Mouse (Mus musculus) liver, embryonic 13.5 days (tissue): Measurements from ENCODE around the gene Sema4c. TPM values are rescaled to one million over a fixed set of nuclear protein-coding genes. Genes with fewer than 3 reads are reported as not detected.
A peak's percentile ranks its signal among the peaks of the same experiment; 100 is the strongest.

Experiments
- ATAC-seq: fragments of 200-750 bp; cut with Nextera tagmentation; 2 replicates; pipeline ENCODE4 v1.8.0; 2017; ENCODE audit warnings: low read depth, mild to moderate bottlenecking, moderate number of reproducible peaks, moderate library complexity
- DNase-seq: peaks from one replicate; pipeline ENCODE4 v3.0.0; 2022
- H3K27ac ChIP-seq: fragments of 300-500 bp; sonication (generic); 2 replicates; pipeline ENCODE4 v1.5.1; 2015; ENCODE audit warnings: moderate library complexity, mild to moderate bottlenecking, inconsistent platforms
- H3K27me3 ChIP-seq: fragments of 300-500 bp; sonication (generic); 2 replicates; pipeline ENCODE4 v1.6.1; 2015; ENCODE audit warnings: mild to moderate bottlenecking, inconsistent platforms
- H3K36me3 ChIP-seq: fragments of 300-500 bp; sonication (generic); 2 replicates; pipeline ENCODE4 v1.6.1; 2015; ENCODE audit warnings: mild to moderate bottlenecking, inconsistent platforms
- H3K4me1 ChIP-seq: fragments of 300-500 bp; sonication (generic); replicated peaks from 2 replicates; pipeline ENCODE4 v1.6.1; 2015; ENCODE audit warnings: inconsistent platforms
- H3K4me2 ChIP-seq: fragments of 300-500 bp; sonication (generic); 2 replicates; pipeline ENCODE4 v1.6.1; 2015; ENCODE audit warnings: inconsistent platforms, mild to moderate bottlenecking, moderate library complexity
- H3K4me3 ChIP-seq: fragments of 300-500 bp; sonication (generic); replicated peaks from 2 replicates; pipeline ENCODE4 v1.5.1; 2015; ENCODE audit warnings: mild to moderate bottlenecking, inconsistent platforms
- H3K9ac ChIP-seq: fragments of 300-500 bp; sonication (generic); 2 replicates; pipeline ENCODE4 v1.6.1; 2015; ENCODE audit warnings: mild to moderate bottlenecking, inconsistent platforms
- H3K9me3 ChIP-seq: fragments of 300-500 bp; sonication (generic); replicated peaks from 2 replicates; pipeline ENCODE4 v1.6.1; 2016; ENCODE audit warnings: inconsistent platforms
- WGBS: fragments of 180-500 bp; shearing (Covaris S2); methylation state at CpG from one replicate; pipeline ENCODE4 v1.1.7; 2015; ENCODE audit not compliant: insufficient replicate concordance; 5-methylcytosine and 5-hydroxymethylcytosine counted together
- polyA plus RNA-seq: library from polyadenylated mRNA; unstranded; fragments of >200 nt; fragmentation: Nextera tagmentation; extraction: Ambion mirVana; gene quantifications from 2 replicates; pipeline ENCODE4 v1.2.1, GENCODE M21; 2015

Sema4c gene
- polyA plus RNA-seq, 1 experiment from 2014 or later = 1.8 TPM

- no peak overlapping the region for H3K4me3 ChIP-seq
- no peaks in the 10 kb centered on the region for H3K27me3 ChIP-seq
- H3K27ac ChIP-seq = no peak overlapping the region
- H3K4me2 ChIP-seq = no peak overlapping the region
- no peak overlapping the region for H3K9ac ChIP-seq
- peaks cover 8% of the 10 kb centered on the region for H3K4me1 ChIP-seq
- DNase-seq (no peak), ATAC-seq (no peak)
- 73% methylated on average over 11 of the region's 11 CpGs for WGBS
- no peaks in the 10 kb centered on the region for H3K9me3 ChIP-seq
- peaks cover 73% of the 10 kb centered on the region for H3K36me3 ChIP-seq
Measured at GRCm38 (mm10) chr1:36519626-36520025, 38.5 kb downstream of the Sema4c start.

GRCm38 (mm10) chr1:36518259-36518658, 39.9 kb downstream of the Sema4c start:
- WGBS = 71% methylated on average over 3 of the region's 3 CpGs
- Histone ChIP-seq H3K36me3 (peaks cover 68% of the 10 kb centered on the region), H3K4me2 (no peak overlapping the region), H3K4me3 (no peak overlapping the region), H3K9me3 (no peaks in the 10 kb centered on the region), H3K27ac (no peak overlapping the region), H3K9ac (no peak overlapping the region), H3K4me1 (peaks cover 22% of the 10 kb centered on the region), H3K27me3 (no peaks in the 10 kb centered on the region)
- no peak for ATAC-seq
- no peak for DNase-seq

- WGBS = 54% methylated on average over 2 of the region's 2 CpGs
- peak overlapping the region; percentile 96 for H3K4me2 ChIP-seq
- H3K9ac ChIP-seq = peak overlapping the region; percentile 89
- ATAC-seq (no peak), DNase-seq (no peak)
- peak overlapping the region; percentile 96 for H3K4me3 ChIP-seq
- H3K27ac ChIP-seq = no peak overlapping the region
- peaks cover 22% of the 10 kb centered on the region for H3K36me3 ChIP-seq
- H3K9me3 ChIP-seq = no peaks in the 10 kb centered on the region
- peaks cover 30% of the 10 kb centered on the region for H3K4me1 ChIP-seq
- H3K27me3 ChIP-seq = no peaks in the 10 kb centered on the region
Measured at GRCm38 (mm10) chr1:36513718-36514117, 44.4 kb downstream of the Sema4c start.

- Histone ChIP-seq H3K27me3 (no peaks in the 10 kb centered on the region), H3K4me1 (peaks cover 30% of the 10 kb centered on the region), H3K4me3 (peak overlapping the region; percentile 96), H3K9me3 (no peaks in the 10 kb centered on the region), H3K4me2 (peak overlapping the region; percentile 96), H3K27ac (no peak overlapping the region), H3K9ac (peak overlapping the region; percentile 89), H3K36me3 (peaks cover 18% of the 10 kb centered on the region)
- no peak for ATAC-seq
- 5% methylated on average over 1 of the region's 1 CpGs for WGBS
- DNase-seq = no peak
Measured at GRCm38 (mm10) chr1:36513310-36513709, 44.8 kb downstream of the Sema4c start.

- no peak for DNase-seq
- peak overlapping the region; percentile 89 for H3K9ac ChIP-seq
- H3K4me1 ChIP-seq = peaks cover 30% of the 10 kb centered on the region
- 5% methylated on average over 16 of the region's 16 CpGs for WGBS
- peaks cover 18% of the 10 kb centered on the region for H3K36me3 ChIP-seq
- peak overlapping the region; percentile 96 for H3K4me3 ChIP-seq
- H3K9me3 ChIP-seq = no peaks in the 10 kb centered on the region
- H3K27me3 ChIP-seq = no peaks in the 10 kb centered on the region
- H3K4me2 ChIP-seq = peak overlapping the region; percentile 96
- H3K27ac ChIP-seq = no peak overlapping the region
- ATAC-seq = no peak
Measured at GRCm38 (mm10) chr1:36512966-36513280, 45.2 kb downstream of the Sema4c start.

- WGBS = under 1% methylated on average over 105 of the region's 126 CpGs
- Histone ChIP-seq H3K27me3 (no peaks in the 10 kb centered on the region), H3K36me3 (peaks cover 18% of the 10 kb centered on the region), H3K4me1 (peaks cover 30% of the 10 kb centered on the region), H3K9me3 (no peaks in the 10 kb centered on the region), H3K4me3 (peak overlapping the region; percentile 96), H3K27ac (peak overlapping the region; percentile 94), H3K4me2 (peak overlapping the region; percentile 96), H3K9ac (peak overlapping the region; percentile 89)
- DNase-seq = peak; percentile 28
- peak; percentile 52 for ATAC-seq
Measured at GRCm38 (mm10) chr1:36512089-36512965, 45.8 kb downstream of the Sema4c start.

GRCm38 (mm10) chr1:36511289-36512021, 46.7 kb downstream of the Sema4c start, which contains the start of gene Cnnm3:
Cnnm3 (plus strand) TSS chr1:36511867.
- WGBS = 2% methylated on average over 51 of the region's 51 CpGs

GRCm38 (mm10) chr1:36508238-36508637, 49.9 kb downstream of the Sema4c start:
- H3K36me3 ChIP-seq = no peaks in the 10 kb centered on the region
- H3K9ac ChIP-seq = no peak overlapping the region
- ATAC-seq (no peak), DNase-seq (no peak)
- H3K4me1 ChIP-seq = peaks cover 8% of the 10 kb centered on the region
- no peak overlapping the region for H3K4me2 ChIP-seq
- no peak overlapping the region for H3K27ac ChIP-seq
- H3K9me3 ChIP-seq = no peaks in the 10 kb centered on the region
- H3K27me3 ChIP-seq = no peaks in the 10 kb centered on the region
- WGBS = 55% methylated on average over 5 of the region's 5 CpGs
- H3K4me3 ChIP-seq = no peak overlapping the region

More at GRCm38 (mm10) chr1:36511289-36512021, 46.7 kb downstream of the Sema4c start, which contains the start of gene Cnnm3:
- no peaks in the 10 kb centered on the region for H3K9me3 ChIP-seq
- DNase-seq (peak; percentile 96), ATAC-seq (peak; percentile 98)
- H3K9ac ChIP-seq = peak within 1 kb of the TSS; percentile 89
- H3K4me2 ChIP-seq = peak within 1 kb of the TSS; percentile 96
- peaks cover 30% of the 10 kb centered on the region for H3K4me1 ChIP-seq
- H3K27me3 ChIP-seq = no peaks in the 10 kb centered on the region
- H3K27ac ChIP-seq = peak within 1 kb of the TSS; percentile 94
- peak within 1 kb of the TSS; percentile 96 for H3K4me3 ChIP-seq
- peaks cover 12% of the 10 kb centered on the region for H3K36me3 ChIP-seq

- H3K27me3 ChIP-seq = no peaks in the 10 kb centered on the region
- no peak overlapping the region for H3K4me2 ChIP-seq
- H3K36me3 ChIP-seq = no peaks in the 10 kb centered on the region
- DNase-seq (peak; percentile 52), ATAC-seq (peak; percentile 48; the same call in 1 of the 2 replicates)
- no peaks in the 10 kb centered on the region for H3K9me3 ChIP-seq
- WGBS = 4% methylated on average over 3 of the region's 3 CpGs
- no peak overlapping the region for H3K27ac ChIP-seq
- H3K4me1 ChIP-seq = no peaks in the 10 kb centered on the region
- H3K9ac ChIP-seq = no peak overlapping the region
- no peak overlapping the region for H3K4me3 ChIP-seq
Measured at GRCm38 (mm10) chr1:36501261-36501660, 56.9 kb downstream of the Sema4c start.
